ENCODE assay signal across 21 mouse cellular contexts in genomic region chr3:144027134-144027980, GRCm38 (mm10).
DNase-seq lines count a peak whose midpoint lies in the region; ATAC-seq and TF ChIP-seq lines count a peak whose summit lies in the region.
"Had no signal": no experiment of that assay in that cellular context is flagged by ENCODE, and none has a peak within 500 bp of the region (broad histone marks: within the 10 kb centered on the region; RNA-seq: fewer than 3 reads in every experiment).

No protein-coding gene starts in this region.

- TF ChIP-seq EP300 in CH12.LX (IDR thresholded peaks at IDR 0.05; ENCODE audit: low read length), result peak; percentile 97
- no peak for TF ChIP-seq EP300 in stomach, postnatal 0 days (optimal IDR thresholded peaks at IDR 0.05)

- no peak; the same call in none of the 2 replicates for TF ChIP-seq RAD21 in CH12.LX (IDR thresholded peaks at IDR 0.05; ENCODE audit: low read depth, low read length)

- peaks cover 3% of the 10 kb centered on the region for H3K9me3 ChIP-seq in CH12.LX (replicated peaks; ENCODE audit: low read length)
- H3K9me3 ChIP-seq in stomach, postnatal 0 days (ENCODE audit: control insufficient read depth, low read length), result no peaks in the 10 kb centered on the region
- H3K9me3 ChIP-seq: embryonic facial prominence, embryonic 10.5 days; forebrain, embryonic 13.5 days; heart, embryonic 10.5 days; hindbrain, embryonic 12.5 days had no signal

- H3K27ac ChIP-seq in CH12.LX (ENCODE audit: insufficient read depth, low read depth), result peak overlapping the region; percentile 67
- H3K27ac ChIP-seq in stomach, postnatal 0 days (replicated peaks), result no peak overlapping the region
- H3K27ac ChIP-seq: embryonic facial prominence, embryonic 10.5 days; forebrain, embryonic 13.5 days; gastrocnemius, adult 2 months; heart, embryonic 10.5 days; hindbrain, embryonic 12.5 days had no signal

- H3K36me3 ChIP-seq in CH12.LX (replicated peaks in 1 of 2; ENCODE audit: control insufficient read depth in 1 of 2, insufficient read depth in 1 of 2, low read length in 1 of 2), result no peaks in the 10 kb centered on the region
- H3K36me3 ChIP-seq in stomach, postnatal 0 days (ENCODE audit: control insufficient read depth, insufficient read depth, low read length), result no peaks in the 10 kb centered on the region
- H3K36me3 ChIP-seq: embryonic facial prominence, embryonic 10.5 days; heart, embryonic 10.5 days; hindbrain, embryonic 12.5 days had no signal

- 84% methylated on average over 6 of the region's 6 CpGs for WGBS in stomach, postnatal 0 days

- no peaks in the 10 kb centered on the region for H3K27me3 ChIP-seq in CH12.LX (replicated peaks)
- H3K27me3 ChIP-seq in stomach, postnatal 0 days (ENCODE audit: control insufficient read depth, insufficient read depth, low read length), result no peaks in the 10 kb centered on the region
- H3K27me3 ChIP-seq: forebrain, embryonic 13.5 days; hindbrain, embryonic 12.5 days had no signal

- in situ Hi-C loops in CH12.LX (cut with MboI; ENCODE audit: low pct_ligation_motif_present, low pct_unique_long_range_greater_than_20kb, low sequenced_read_pairs), result no loop called here

- DNase-seq in A20 (ENCODE audit: low read depth, low spot score), result peak; percentile 79
- DNase-seq in CH12.LX (ENCODE audit: extremely low read depth), result peak; percentile 89
- DNase-seq in stomach, postnatal 0 days (ENCODE audit: low spot score), result no peak
- DNase-seq in adrenal gland, postnatal 10 days, result no peak
- no peak for DNase-seq in adrenal gland, adult 2 months
- DNase-seq: adrenal gland, postnatal 36 days; cerebellum, adult 2 months; cerebellum, postnatal 10 days; forebrain, postnatal 0 days; gastrocnemius, adult 2 months; gastrocnemius, postnatal 25 days; heart, adult 18-20 months; heart, postnatal 10 days; heart, postnatal 4 days had no signal

- H3K4me2 ChIP-seq in CH12.LX (ENCODE audit: insufficient read depth, low read depth, poor library complexity, severe bottlenecking), result peak overlapping the region; percentile 22
- no peak overlapping the region for H3K4me2 ChIP-seq in stomach, postnatal 0 days (replicated peaks; ENCODE audit: low read depth)
- H3K4me2 ChIP-seq: forebrain, embryonic 13.5 days; hindbrain, embryonic 12.5 days had no signal

- TF ChIP-seq POLR2A in CH12.LX (IDR thresholded peaks at IDR 0.05; ENCODE audit: low read depth, low read length), result no peak

- TF ChIP-seq CTCF in CH12.LX (conservative IDR thresholded peaks at IDR 0.05 in 1 of 2, IDR thresholded peaks at IDR 0.05 in 1 of 2; ENCODE audit: low read depth in 2 of 2, low read length in 2 of 2), result no peak
- no peak for TF ChIP-seq CTCF in stomach, postnatal 0 days (IDR thresholded peaks at IDR 0.05; ENCODE audit: low read depth)

- dilution Hi-C loops in CH12.LX (cut with MboI; ENCODE audit: extremely low pct_ligation_motif_present, extremely low pct_unique_long_range_greater_than_20kb, low sequenced_read_pairs), result no loop called here

- H3K9ac ChIP-seq in CH12.LX (ENCODE audit: insufficient read depth, low read depth), result no peak overlapping the region
- H3K9ac ChIP-seq in stomach, postnatal 0 days (ENCODE audit: low read length), result no peak overlapping the region
- H3K9ac ChIP-seq: forebrain, embryonic 13.5 days; forebrain, postnatal 0 days; hindbrain, embryonic 12.5 days had no signal

- no peaks in the 10 kb centered on the region for H3K79me2 ChIP-seq in CH12.LX (replicated peaks; ENCODE audit: control insufficient read depth, extremely low read depth, insufficient read depth, poor library complexity, severe bottlenecking)

- H3K4me3 ChIP-seq in CH12.LX (replicated peaks in 1 of 3; ENCODE audit: low read depth in 2 of 3, low read length in 2 of 3, poor library complexity in 1 of 3), result no peak overlapping the region
- no peak overlapping the region for H3K4me3 ChIP-seq in stomach, postnatal 0 days (ENCODE audit: low read depth, low read length)
- H3K4me3 ChIP-seq: embryonic facial prominence, embryonic 10.5 days; forebrain, embryonic 13.5 days; gastrocnemius, adult 2 months; heart, embryonic 10.5 days; hindbrain, embryonic 12.5 days had no signal

- H3K4me1 ChIP-seq in CH12.LX (ENCODE audit: control insufficient read depth in 1 of 2, insufficient read depth in 2 of 2), result peaks cover 20 to 34% of the 10 kb centered on the region in 2 experiments
- H3K4me1 ChIP-seq in stomach, postnatal 0 days (replicated peaks; ENCODE audit: control insufficient read depth, insufficient read depth), result no peaks in the 10 kb centered on the region
- H3K4me1 ChIP-seq: forebrain, embryonic 13.5 days; heart, embryonic 10.5 days had no signal

- ATAC-seq in megakaryocyte, adult 5-6 weeks (ENCODE audit: poor library complexity, severe bottlenecking), result peak; percentile 64
- 0 out of 2 replicates have a peak, but pooled peaks have one; percentile 59 for ATAC-seq in stomach, postnatal 0 days (ENCODE audit: low FRiP score, low TSS enrichment)
- ATAC-seq: CD4-positive, CD25-positive, alpha-beta regulatory T cell, adult 4 months; forebrain, embryonic 13.5 days; forebrain, postnatal 0 days; hindbrain, embryonic 16.5 days had no signal

TF ChIP-seq in CH12.LX, 34 proteins besides CTCF, POLR2A, EP300 and RAD21:
- TF ChIP-seq MAFK (IDR thresholded peaks at IDR 0.05; ENCODE audit: insufficient replicate concordance, low read length) (peak; percentile 58; the same call in 1 of the 2 replicates), ETS1 (conservative IDR thresholded peaks at IDR 0.05; ENCODE audit: low read depth, low read length) (peak; percentile 67), MXI1 (IDR thresholded peaks at IDR 0.05; ENCODE audit: low read depth, low read length) (no peak), ZNF384 (IDR thresholded peaks at IDR 0.05; ENCODE audit: low read depth, low read length) (no peak), POLR2AphosphoS2 (IDR thresholded peaks at IDR 0.05; ENCODE audit: low read depth, low read length) (no peak), NRF1 (IDR thresholded peaks at IDR 0.05; ENCODE audit: low read depth, low read length) (no peak), ELF1 (IDR thresholded peaks at IDR 0.05; ENCODE audit: low read depth, low read length) (no peak; the same call in 1 of the 2 replicates), USF1 (IDR thresholded peaks at IDR 0.05; ENCODE audit: low read depth, low read length) (no peak), ZMIZ1 (IDR thresholded peaks at IDR 0.05; ENCODE audit: low read depth, low read length) (no peak; the same call in 1 of the 2 replicates), TBP (conservative IDR thresholded peaks at IDR 0.05; ENCODE audit: low read depth, low read length) (0 out of 2 replicates have a peak, but pooled peaks have one; percentile 43), MYC (IDR thresholded peaks at IDR 0.05; ENCODE audit: low read depth, low read length) (no peak), USF2 (conservative IDR thresholded peaks at IDR 0.05; ENCODE audit: low read depth, low read length) (no peak), RCOR1 (conservative IDR thresholded peaks at IDR 0.05; ENCODE audit: low read depth, low read length) (peak; percentile 97), ZC3H11A (IDR thresholded peaks at IDR 0.05; ENCODE audit: low read depth, low read length) (no peak), BHLHE40 (IDR thresholded peaks at IDR 0.05; ENCODE audit: low read depth, low read length) (peak; percentile 83), SMC3 (IDR thresholded peaks at IDR 0.05; ENCODE audit: low read depth, low read length) (no peak), JUN (IDR thresholded peaks at IDR 0.05; ENCODE audit: insufficient read depth, low read depth, low read length) (peak; percentile 93), MEF2A (IDR thresholded peaks at IDR 0.05; ENCODE audit: borderline replicate concordance, low read depth, low read length) (peak; percentile 80), PAX5 (IDR thresholded peaks at IDR 0.05; ENCODE audit: low read length) (no peak), GABPA (IDR thresholded peaks at IDR 0.05; ENCODE audit: insufficient replicate concordance, low read depth, low read length) (no peak), UBTF (IDR thresholded peaks at IDR 0.05; ENCODE audit: low read depth, low read length) (no peak), JUND (conservative IDR thresholded peaks at IDR 0.05; ENCODE audit: low read depth, low read length) (peak; percentile 97), ZKSCAN1 (IDR thresholded peaks at IDR 0.05; ENCODE audit: borderline replicate concordance, low read depth, low read length) (no peak), KAT2A (IDR thresholded peaks at IDR 0.05; ENCODE audit: insufficient replicate concordance, low read length) (0 out of 2 replicates have a peak, but pooled peaks have one; percentile 23), NELFE (IDR thresholded peaks at IDR 0.05; ENCODE audit: low read depth, low read length) (no peak), IRF4 (IDR thresholded peaks at IDR 0.05; ENCODE audit: low read depth, low read length) (peak; percentile 99), TCF12 (IDR thresholded peaks at IDR 0.05; ENCODE audit: low read depth, low read length) (peak; percentile 67), E2F4 (IDR thresholded peaks at IDR 0.05; ENCODE audit: insufficient replicate concordance, low read depth, low read length) (no peak), HCFC1 (IDR thresholded peaks at IDR 0.05; ENCODE audit: low read depth, low read length) (no peak), MAZ (IDR thresholded peaks at IDR 0.05; ENCODE audit: low read depth, low read length) (peak; percentile 58; the same call in 1 of the 2 replicates), CHD2 (IDR thresholded peaks at IDR 0.05; ENCODE audit: low read length) (peak; percentile 79), MAX (IDR thresholded peaks at IDR 0.05; ENCODE audit: low read length) (0 out of 2 replicates have a peak, but pooled peaks have one; percentile 12), SIN3A (IDR thresholded peaks at IDR 0.05; ENCODE audit: low read length) (no peak), CHD1 (IDR thresholded peaks at IDR 0.05; ENCODE audit: low read depth, low read length) (no peak)

Comparison
In these comparisons a context has a peak if more than half of its experiments do, and no peak if none do; other contexts are left out.
1. DNase-seq: peak in A20 (single experiment) and CH12.LX (single experiment); none in stomach, postnatal 0 days (single experiment), adrenal gland, postnatal 10 days (single experiment) and adrenal gland, adult 2 months (single experiment).